Mouse (Mus musculus): ENCODE data around the gene Aff1. TPM values are rescaled to one million over a fixed set of nuclear protein-coding genes. Genes with fewer than 3 reads are reported as not detected.

Aff1 gene
- polyA plus RNA-seq, 1 experiment from 2014 or later = 4.7 TPM

DNA sequence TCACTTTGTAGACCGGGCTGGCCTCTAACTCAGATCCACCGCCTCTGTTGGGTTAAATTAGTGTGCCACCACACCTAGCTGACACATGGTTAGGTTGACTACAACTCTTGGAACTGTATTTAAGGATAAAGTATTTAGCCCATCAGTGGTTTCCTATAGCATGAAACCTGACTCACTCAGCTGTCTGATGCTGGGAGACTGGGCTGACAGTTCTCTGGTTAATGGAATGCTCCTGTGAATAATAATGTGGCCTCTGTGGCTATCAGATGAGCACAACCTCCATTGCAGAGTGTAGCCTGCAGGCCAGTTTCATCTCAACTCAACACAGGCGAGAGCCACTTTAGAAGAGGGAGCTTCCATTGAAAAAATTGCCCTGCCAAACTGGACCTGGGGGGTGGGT lies 124.5 kb downstream of the Aff1 start:
- 84% methylated on average over 3 of the region's 3 CpGs for WGBS (ENCODE audit: insufficient replicate concordance)
- no peaks in the 10 kb centered on the region for H3K27me3 ChIP-seq (ENCODE audit: insufficient read depth, low read length)
- peaks cover 65% of the 10 kb centered on the region for H3K36me3 ChIP-seq (replicated peaks; ENCODE audit: insufficient read depth, low read length)
- TF ChIP-seq EP300 (IDR thresholded peaks at IDR 0.05; ENCODE audit: low read depth) = no peak
- no peak for TF ChIP-seq CTCF (IDR thresholded peaks at IDR 0.05; ENCODE audit: low read depth)
- ATAC-seq (no peak), DNase-seq (no peak)
- no peak overlapping the region for H3K4me3 ChIP-seq (ENCODE audit: low read depth, low read length)
- H3K4me2 ChIP-seq (ENCODE audit: low read depth, low read length) = no peak overlapping the region
- no peaks in the 10 kb centered on the region for H3K9me3 ChIP-seq (ENCODE audit: low read length)
- H3K9ac ChIP-seq (replicated peaks) = no peak overlapping the region
- H3K4me1 ChIP-seq (ENCODE audit: insufficient read depth) = peaks cover 18% of the 10 kb centered on the region
- no peak overlapping the region for H3K27ac ChIP-seq (ENCODE audit: low read depth)

DNA sequence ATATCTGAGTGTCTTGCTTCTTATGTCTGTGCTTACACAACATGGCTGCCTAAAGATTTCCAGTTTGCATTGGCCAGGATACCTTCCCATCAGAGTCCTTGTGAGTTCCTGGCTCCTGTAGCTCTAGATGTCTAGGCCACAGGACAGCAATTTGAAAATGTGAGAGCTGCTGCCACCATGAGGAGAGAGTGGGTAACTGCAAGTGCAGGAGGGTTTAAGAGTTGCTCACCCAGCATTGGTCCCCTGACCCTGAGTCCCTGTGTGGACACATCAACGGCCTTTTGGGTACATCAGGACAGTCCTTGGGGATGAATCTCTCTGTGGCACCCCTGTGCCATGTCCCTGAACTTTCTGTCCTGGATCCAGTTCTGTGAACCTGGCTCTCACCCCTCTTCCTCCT lies 125.6 kb downstream of the Aff1 start:
- ATAC-seq (peak; percentile 80), DNase-seq (peak; percentile 79)
- H3K4me3 ChIP-seq (ENCODE audit: low read depth, low read length) = no peak overlapping the region
- no peak overlapping the region for H3K4me2 ChIP-seq (ENCODE audit: low read depth, low read length)
- H3K9me3 ChIP-seq (ENCODE audit: low read length) = no peaks in the 10 kb centered on the region
- no peak overlapping the region for H3K27ac ChIP-seq (ENCODE audit: low read depth)
- H3K4me1 ChIP-seq (ENCODE audit: insufficient read depth) = peaks cover 18% of the 10 kb centered on the region
- peaks cover 68% of the 10 kb centered on the region for H3K36me3 ChIP-seq (replicated peaks; ENCODE audit: insufficient read depth, low read length)
- H3K9ac ChIP-seq (replicated peaks) = no peak overlapping the region
- TF ChIP-seq CTCF (IDR thresholded peaks at IDR 0.05; ENCODE audit: low read depth) (peak; percentile 97), EP300 (IDR thresholded peaks at IDR 0.05; ENCODE audit: low read depth) (no peak)
- WGBS (ENCODE audit: insufficient replicate concordance) = 12% methylated on average over 1 of the region's 1 CpGs
- H3K27me3 ChIP-seq (ENCODE audit: insufficient read depth, low read length) = no peaks in the 10 kb centered on the region

DNA sequence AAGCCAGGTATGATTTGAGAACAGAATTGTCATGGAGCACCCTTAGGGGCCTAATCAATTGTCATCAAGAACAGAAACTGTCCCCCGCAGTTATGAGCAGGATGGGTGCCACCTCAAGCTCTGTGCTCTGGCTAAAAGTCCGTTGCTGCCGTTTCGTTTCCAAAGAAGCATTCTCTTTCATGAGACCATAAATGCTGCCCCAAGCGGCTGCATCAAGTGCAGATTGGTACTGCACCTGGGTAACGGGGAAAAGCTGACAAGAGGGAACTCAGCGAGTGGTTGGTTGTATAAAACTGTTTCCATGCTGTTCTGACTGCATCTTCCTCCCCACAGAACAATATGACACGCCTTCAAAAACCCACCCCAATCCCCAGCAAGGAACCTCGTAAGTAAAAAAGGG lies 126.4 kb downstream of the Aff1 start:
- no peak overlapping the region for H3K9ac ChIP-seq (replicated peaks)
- no peak overlapping the region for H3K4me2 ChIP-seq (ENCODE audit: low read depth, low read length)
- TF ChIP-seq CTCF (IDR thresholded peaks at IDR 0.05; ENCODE audit: low read depth) = no peak
- TF ChIP-seq EP300 (IDR thresholded peaks at IDR 0.05; ENCODE audit: low read depth) = no peak
- no peak overlapping the region for H3K27ac ChIP-seq (ENCODE audit: low read depth)
- 91% methylated on average over 9 of the region's 9 CpGs for WGBS (ENCODE audit: insufficient replicate concordance)
- no peak overlapping the region for H3K4me3 ChIP-seq (ENCODE audit: low read depth, low read length)
- H3K4me1 ChIP-seq (ENCODE audit: insufficient read depth) = peaks cover 18% of the 10 kb centered on the region
- ATAC-seq (no peak), DNase-seq (no peak)
- H3K9me3 ChIP-seq (ENCODE audit: low read length) = no peaks in the 10 kb centered on the region
- no peaks in the 10 kb centered on the region for H3K27me3 ChIP-seq (ENCODE audit: insufficient read depth, low read length)
- H3K36me3 ChIP-seq (replicated peaks; ENCODE audit: insufficient read depth, low read length) = peaks cover 73% of the 10 kb centered on the region

DNA sequence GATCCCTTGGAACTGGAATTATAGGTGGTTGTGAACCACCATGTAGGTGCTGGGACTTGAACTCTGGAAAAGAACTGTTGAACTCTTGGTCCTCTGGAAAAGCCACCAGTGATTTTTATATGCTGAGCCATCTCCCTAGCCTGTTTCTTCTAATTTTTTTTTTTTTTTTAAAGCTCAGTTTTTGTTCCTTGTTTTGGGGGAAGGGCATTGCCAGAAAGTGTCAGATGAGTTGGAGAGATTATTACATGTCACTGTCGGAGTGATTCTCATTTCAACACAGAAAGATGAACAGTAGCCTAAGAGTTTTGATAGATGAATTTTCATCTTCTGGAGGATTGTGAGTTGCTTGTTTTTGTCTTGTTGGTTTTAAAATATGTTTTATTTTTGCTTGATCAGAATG lies 127.5 kb downstream of the Aff1 start:
- Histone ChIP-seq H3K9me3 (ENCODE audit: low read length) (no peaks in the 10 kb centered on the region), H3K4me2 (ENCODE audit: low read depth, low read length) (no peak overlapping the region), H3K27me3 (ENCODE audit: insufficient read depth, low read length) (no peaks in the 10 kb centered on the region), H3K36me3 (replicated peaks; ENCODE audit: insufficient read depth, low read length) (peaks cover 77% of the 10 kb centered on the region), H3K9ac (replicated peaks) (no peak overlapping the region), H3K4me1 (ENCODE audit: insufficient read depth) (peaks cover 13% of the 10 kb centered on the region), H3K27ac (ENCODE audit: low read depth) (no peak overlapping the region), H3K4me3 (ENCODE audit: low read depth, low read length) (no peak overlapping the region)
- WGBS (ENCODE audit: insufficient replicate concordance) = 70% methylated on average over 1 of the region's 1 CpGs
- TF ChIP-seq EP300 (IDR thresholded peaks at IDR 0.05; ENCODE audit: low read depth) (no peak), CTCF (IDR thresholded peaks at IDR 0.05; ENCODE audit: low read depth) (no peak)
- no peak for DNase-seq
- no peak for ATAC-seq

DNA sequence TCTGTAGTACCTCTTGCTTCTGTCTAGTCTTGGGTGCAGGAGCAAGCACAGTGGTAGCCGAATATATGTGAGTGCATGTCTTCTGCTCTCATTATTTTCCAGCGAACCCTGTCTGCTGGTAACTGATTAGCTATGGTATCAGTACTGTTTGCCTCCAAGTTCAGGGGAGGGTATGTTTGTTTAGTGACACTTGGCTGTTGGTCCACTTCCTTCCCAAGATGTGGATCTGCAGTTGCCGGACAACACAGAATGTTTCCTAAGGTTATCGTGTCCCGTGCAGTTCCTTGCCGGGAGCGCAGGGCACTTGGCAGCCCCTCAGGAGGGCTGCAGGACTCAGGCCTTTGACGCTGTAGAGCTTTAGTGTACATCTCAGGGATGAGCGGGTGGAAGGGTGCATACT lies 128.9 kb downstream of the Aff1 start:
- WGBS (ENCODE audit: insufficient replicate concordance) = 50% methylated on average over 9 of the region's 9 CpGs
- Histone ChIP-seq H3K9me3 (ENCODE audit: low read length) (no peaks in the 10 kb centered on the region), H3K4me1 (ENCODE audit: insufficient read depth) (peaks cover 13% of the 10 kb centered on the region), H3K4me3 (ENCODE audit: low read depth, low read length) (no peak overlapping the region), H3K4me2 (ENCODE audit: low read depth, low read length) (0 out of 2 replicates have a peak overlapping the region, but pooled peaks have one; percentile 3), H3K27me3 (ENCODE audit: insufficient read depth, low read length) (no peaks in the 10 kb centered on the region), H3K27ac (ENCODE audit: low read depth) (peak overlapping the region; percentile 39; the same call in 1 of the 2 replicates), H3K9ac (replicated peaks) (no peak overlapping the region), H3K36me3 (replicated peaks; ENCODE audit: insufficient read depth, low read length) (peaks cover 74% of the 10 kb centered on the region)
- ATAC-seq (peak; percentile 53), DNase-seq (no peak)
- TF ChIP-seq EP300 (IDR thresholded peaks at IDR 0.05; ENCODE audit: low read depth) (0 out of 2 replicates have a peak, but pooled peaks have one; percentile 32), CTCF (IDR thresholded peaks at IDR 0.05; ENCODE audit: low read depth) (no peak)

DNA sequence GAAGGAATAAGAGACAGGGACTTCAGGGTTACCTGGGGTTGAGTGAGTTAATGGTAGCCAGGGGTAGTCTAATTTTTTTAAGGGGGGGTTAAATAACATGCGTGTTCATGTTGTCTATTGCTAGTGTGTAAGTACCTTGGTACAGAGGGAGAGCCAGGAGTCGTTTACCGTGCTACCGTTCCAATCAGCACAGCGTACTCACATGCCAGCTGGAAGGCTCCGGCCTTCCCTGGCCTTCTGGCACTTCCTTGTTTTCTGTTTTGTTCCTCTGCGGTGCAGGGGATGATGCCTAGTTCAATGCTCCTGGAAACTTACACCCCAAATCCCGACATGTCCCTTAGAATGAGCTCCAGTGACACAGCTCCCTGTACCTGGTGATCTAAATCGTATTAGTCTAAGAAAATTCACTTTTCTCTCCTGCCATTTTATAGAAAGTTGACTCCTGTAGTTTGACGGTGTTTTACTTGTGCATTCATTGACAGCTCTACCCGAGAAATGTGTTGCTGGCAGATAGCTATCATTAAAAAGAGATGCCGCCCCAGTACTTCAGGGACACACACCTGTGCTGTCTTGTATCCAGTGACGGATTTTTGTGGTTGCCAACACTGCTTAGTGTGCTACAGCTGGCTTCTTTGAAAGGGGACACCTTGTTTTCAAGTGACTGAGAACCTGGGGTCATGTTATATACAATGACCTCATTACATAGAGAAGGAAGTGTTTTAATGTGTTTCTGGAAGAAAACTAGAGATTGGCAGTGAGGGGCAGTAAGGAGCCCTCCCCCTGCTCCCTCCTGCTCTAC lies 129.5 kb downstream of the Aff1 start:
- peaks cover 75% of the 10 kb centered on the region for H3K36me3 ChIP-seq (replicated peaks; ENCODE audit: insufficient read depth, low read length)
- no peak overlapping the region for H3K27ac ChIP-seq (ENCODE audit: low read depth)
- H3K9ac ChIP-seq (replicated peaks) = no peak overlapping the region
- peaks cover 13% of the 10 kb centered on the region for H3K4me1 ChIP-seq (ENCODE audit: insufficient read depth)
- H3K4me2 ChIP-seq (ENCODE audit: low read depth, low read length) = no peak overlapping the region
- H3K9me3 ChIP-seq (ENCODE audit: low read length) = no peaks in the 10 kb centered on the region
- ATAC-seq (no peak), DNase-seq (no peak)
- no peak for TF ChIP-seq CTCF (IDR thresholded peaks at IDR 0.05; ENCODE audit: low read depth)
- TF ChIP-seq EP300 (IDR thresholded peaks at IDR 0.05; ENCODE audit: low read depth) = no peak
- H3K4me3 ChIP-seq (ENCODE audit: low read depth, low read length) = no peak overlapping the region
- no peaks in the 10 kb centered on the region for H3K27me3 ChIP-seq (ENCODE audit: insufficient read depth, low read length)
- 76% methylated on average over 13 of the region's 13 CpGs for WGBS (ENCODE audit: insufficient replicate concordance)
